Mouse (Mus musculus): Measurements from ENCODE around the gene Ccdc134. TPM values are rescaled to one million over a fixed set of nuclear protein-coding genes. Genes with fewer than 3 reads are reported as not detected.
"Not testable (repeated sequence)": the region's sequence is repeated elsewhere in the genome, so short reads cannot be mapped to it uniquely, and the experiment has no call there.

Gene Ccdc134
- 12.0 and 12.6 TPM in 2 replicates for polyA plus RNA-seq (2015; fragmentation: Nextera tagmentation; extraction: Ambion mirVana)

DNA sequence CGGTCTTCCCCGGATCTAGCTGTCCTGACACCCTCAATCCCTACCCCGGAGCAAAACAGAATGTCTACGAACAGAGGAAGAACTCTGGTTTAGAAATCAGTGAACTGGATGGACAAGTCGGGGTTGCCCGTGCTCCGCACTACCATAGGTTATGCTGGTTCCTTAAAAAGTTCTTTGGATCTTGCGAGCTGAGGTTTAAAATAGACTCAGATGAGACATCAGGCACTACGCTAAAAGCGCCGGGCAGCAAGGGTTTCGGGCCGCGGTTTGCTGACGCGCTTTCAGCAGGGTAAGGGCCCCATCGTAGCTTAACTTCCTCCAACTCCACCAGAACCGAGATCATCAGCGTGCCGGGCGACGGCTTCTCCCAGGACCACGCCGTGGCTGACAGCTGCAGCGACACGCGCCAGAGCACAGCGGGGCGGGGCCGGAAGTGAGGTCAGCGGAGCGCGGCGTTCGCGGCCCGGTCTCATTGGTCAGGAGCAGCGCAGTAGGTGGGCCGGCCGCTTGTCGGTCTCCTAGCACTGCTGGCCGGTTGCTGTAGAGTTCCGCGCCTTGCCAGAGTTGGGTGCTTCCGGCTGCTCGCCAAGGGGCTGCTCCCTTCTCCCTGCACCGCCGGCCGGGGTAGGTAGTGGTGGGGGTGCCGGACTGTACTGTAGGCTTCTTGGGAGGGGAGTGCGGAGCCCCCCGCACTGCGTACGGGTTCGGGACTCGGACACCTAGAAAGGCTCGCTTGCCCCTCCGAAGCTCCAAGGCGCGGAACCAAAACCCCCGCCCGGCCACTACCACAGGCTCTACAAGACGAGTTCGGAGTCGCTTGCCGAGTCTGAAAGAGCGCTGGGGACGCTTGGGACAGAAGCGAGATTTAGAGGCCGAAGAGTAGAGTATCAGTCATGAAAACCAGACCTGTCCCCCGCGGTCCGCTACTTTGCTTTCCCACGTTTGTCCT is at the start of gene Ccdc134:
Gene Ccdc134 (plus strand): TSS at position 497 of the 949 bp plus-strand sequence.
- H3K27me3 ChIP-seq (replicated peaks): peaks cover 11% of the 10 kb centered on the region; the same call in 1 of the 2 replicates
- peak; percentile 100 for ATAC-seq
- H3K4me3 ChIP-seq (replicated peaks): peak within 1 kb of the TSS; percentile 82
- peak within 1 kb of the TSS; percentile 71 for H3K27ac ChIP-seq
- H3K9ac ChIP-seq: peak within 1 kb of the TSS; percentile 73
- peaks cover 9% of the 10 kb centered on the region for H3K4me1 ChIP-seq (replicated peaks)
- no peaks in the 10 kb centered on the region; the same call in 1 of the 2 replicates for H3K36me3 ChIP-seq
- H3K9me3 ChIP-seq: no peaks in the 10 kb centered on the region
- WGBS: under 1% methylated on average over 74 of the region's 74 CpGs
- peak within 1 kb of the TSS; percentile 94 for H3K4me2 ChIP-seq (replicated peaks)

DNA sequence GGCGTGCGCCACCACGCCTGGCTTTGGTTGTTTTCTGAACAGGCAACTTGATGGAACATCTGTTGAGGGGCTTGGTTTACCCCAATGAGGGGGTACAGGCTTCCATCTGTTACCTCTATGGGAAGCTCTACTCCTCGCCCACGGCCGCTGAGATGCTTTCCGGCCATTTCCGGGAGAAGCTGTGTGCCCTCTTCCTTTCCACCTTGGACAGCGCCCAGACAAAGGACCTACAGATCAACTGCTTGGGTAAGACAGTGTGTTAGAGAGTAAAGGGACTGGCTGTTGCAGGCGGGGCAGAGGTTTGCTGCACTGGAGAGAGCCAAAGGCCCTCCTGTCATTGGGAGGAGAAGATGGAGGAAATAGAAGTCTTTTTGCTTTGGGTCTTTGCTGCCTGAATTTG is 47.8 kb upstream of the Ccdc134 start:
- no peaks in the 10 kb centered on the region for H3K36me3 ChIP-seq
- no peaks in the 10 kb centered on the region for H3K4me1 ChIP-seq (replicated peaks)
- WGBS: 53% methylated on average over 10 of the region's 10 CpGs
- no peak for ATAC-seq
- no peak overlapping the region for H3K4me3 ChIP-seq (replicated peaks)
- H3K9ac ChIP-seq: no peak overlapping the region
- H3K27me3 ChIP-seq (replicated peaks): 0 out of 2 replicates have a peak, but pooled peaks cover 9% of the 10 kb centered on the region
- no peak overlapping the region for H3K4me2 ChIP-seq (replicated peaks)
- H3K27ac ChIP-seq: no peak overlapping the region
- no peaks in the 10 kb centered on the region for H3K9me3 ChIP-seq

DNA sequence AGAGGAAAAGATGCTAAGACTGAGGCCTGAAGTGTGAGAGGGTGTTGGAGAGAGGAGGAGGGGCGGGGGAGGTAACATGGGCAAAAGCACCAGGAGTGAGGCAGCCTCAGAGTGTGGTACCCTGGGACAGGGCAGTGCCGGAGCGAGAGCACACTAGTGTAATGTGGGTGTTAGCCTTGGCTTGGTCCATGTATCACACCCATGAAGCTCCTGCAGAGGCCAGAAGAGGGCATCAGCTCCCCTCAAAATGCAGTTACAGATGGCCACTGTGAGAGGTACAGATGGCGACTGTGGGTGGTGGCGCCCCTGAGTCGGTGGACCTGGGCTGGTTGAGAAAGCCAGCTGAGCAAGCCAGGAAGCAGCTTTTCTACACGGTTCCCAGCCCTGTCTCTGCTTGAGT is 46.6 kb upstream of the Ccdc134 start:
- WGBS: 39% methylated on average over 7 of the region's 7 CpGs
- H3K9me3 ChIP-seq: no peaks in the 10 kb centered on the region
- H3K27me3 ChIP-seq (replicated peaks): peaks cover 13% of the 10 kb centered on the region; the same call in 1 of the 2 replicates
- no peaks in the 10 kb centered on the region for H3K36me3 ChIP-seq
- H3K4me1 ChIP-seq (replicated peaks): no peaks in the 10 kb centered on the region
- no peak overlapping the region for H3K4me2 ChIP-seq (replicated peaks)
- no peak overlapping the region for H3K27ac ChIP-seq
- ATAC-seq: no peak
- no peak overlapping the region for H3K4me3 ChIP-seq (replicated peaks)
- no peak overlapping the region for H3K9ac ChIP-seq

DNA sequence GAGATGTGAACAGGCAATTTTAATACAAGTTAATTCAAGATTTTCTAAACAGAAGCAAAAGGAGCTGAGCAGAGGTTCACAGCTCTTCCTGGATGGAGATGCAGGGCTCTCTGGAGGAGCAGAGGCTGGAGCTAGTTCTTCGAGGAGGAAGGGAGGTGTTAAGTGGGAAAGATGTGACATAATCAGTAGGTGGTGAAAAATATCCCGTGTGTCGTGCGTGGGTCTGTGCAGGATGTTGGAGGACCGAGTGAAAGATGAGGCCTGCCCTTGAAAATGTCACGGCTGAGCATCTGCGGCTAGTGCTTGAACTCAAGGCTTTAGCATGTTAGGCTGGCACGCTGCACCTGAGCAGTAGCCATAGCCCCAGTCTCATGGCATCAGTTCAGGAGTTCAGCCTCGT is 42.1 kb upstream of the Ccdc134 start:
- no peak for ATAC-seq
- H3K4me1 ChIP-seq (replicated peaks): no peaks in the 10 kb centered on the region
- H3K27ac ChIP-seq: no peak overlapping the region
- H3K9me3 ChIP-seq: no peaks in the 10 kb centered on the region
- H3K9ac ChIP-seq: no peak overlapping the region
- peaks cover 23% of the 10 kb centered on the region for H3K27me3 ChIP-seq (replicated peaks)
- H3K36me3 ChIP-seq: no peaks in the 10 kb centered on the region
- H3K4me3 ChIP-seq (replicated peaks): no peak overlapping the region
- no peak overlapping the region for H3K4me2 ChIP-seq (replicated peaks)
- 80% methylated on average over 9 of the region's 9 CpGs for WGBS

DNA sequence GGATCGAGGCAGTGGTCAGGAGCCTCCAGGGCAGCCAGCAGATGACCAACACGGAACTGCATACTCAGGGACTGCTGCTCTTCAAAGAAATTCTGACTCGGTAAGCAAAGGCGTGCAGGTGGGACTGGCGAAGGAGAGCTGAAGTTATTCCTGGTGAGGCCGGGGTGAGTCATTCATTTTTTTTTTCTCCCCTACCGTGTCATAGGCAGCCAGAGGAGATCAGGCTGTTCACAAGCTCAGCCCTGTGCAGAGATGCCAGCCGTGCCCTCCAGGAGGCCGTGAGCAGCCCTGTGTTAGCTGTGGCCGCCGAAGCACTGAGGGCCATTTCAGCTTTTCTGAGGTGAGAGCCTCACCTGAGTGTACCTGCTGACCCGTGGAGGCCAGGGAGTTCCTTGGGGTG is 41.6 kb upstream of the Ccdc134 start:
- WGBS: 76% methylated on average over 12 of the region's 12 CpGs
- no peak overlapping the region for H3K4me3 ChIP-seq (replicated peaks)
- no peak overlapping the region for H3K9ac ChIP-seq
- no peaks in the 10 kb centered on the region for H3K36me3 ChIP-seq
- H3K27ac ChIP-seq: no peak overlapping the region
- H3K9me3 ChIP-seq: no peaks in the 10 kb centered on the region
- peaks cover 22% of the 10 kb centered on the region for H3K27me3 ChIP-seq (replicated peaks)
- H3K4me2 ChIP-seq (replicated peaks): no peak overlapping the region
- no peaks in the 10 kb centered on the region for H3K4me1 ChIP-seq (replicated peaks)
- ATAC-seq: no peak

DNA sequence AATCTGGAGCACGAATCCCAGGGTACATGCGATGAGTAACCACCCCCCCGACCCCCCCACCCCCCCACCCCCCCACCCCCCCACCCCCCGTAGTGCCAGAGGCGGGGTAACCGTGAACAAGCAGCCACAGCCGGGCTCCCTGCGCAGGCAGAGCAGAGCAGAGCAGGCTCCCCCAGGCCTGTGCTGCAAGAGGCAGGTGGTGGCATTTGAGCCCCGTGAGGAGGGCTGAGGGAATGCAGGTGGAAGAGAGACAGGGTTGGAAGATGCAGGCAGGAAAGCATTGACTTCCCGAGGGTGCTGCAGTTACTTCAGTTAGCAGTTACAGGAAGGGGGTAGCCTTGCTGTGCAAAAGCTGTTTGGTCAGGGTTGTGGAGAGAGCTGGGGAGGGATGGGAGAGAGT is 40.5 kb upstream of the Ccdc134 start:
- WGBS: 13% methylated on average over 10 of the region's 10 CpGs
- Histone ChIP-seq H3K4me2 (replicated peaks) (no peak overlapping the region), H3K9me3 (no peaks in the 10 kb centered on the region), H3K27me3 (replicated peaks) (peaks cover 19% of the 10 kb centered on the region), H3K9ac (no peak overlapping the region), H3K4me3 (replicated peaks) (no peak overlapping the region), H3K36me3 (no peaks in the 10 kb centered on the region), H3K4me1 (replicated peaks) (no peaks in the 10 kb centered on the region), H3K27ac (no peak overlapping the region)
- ATAC-seq: no peak

DNA sequence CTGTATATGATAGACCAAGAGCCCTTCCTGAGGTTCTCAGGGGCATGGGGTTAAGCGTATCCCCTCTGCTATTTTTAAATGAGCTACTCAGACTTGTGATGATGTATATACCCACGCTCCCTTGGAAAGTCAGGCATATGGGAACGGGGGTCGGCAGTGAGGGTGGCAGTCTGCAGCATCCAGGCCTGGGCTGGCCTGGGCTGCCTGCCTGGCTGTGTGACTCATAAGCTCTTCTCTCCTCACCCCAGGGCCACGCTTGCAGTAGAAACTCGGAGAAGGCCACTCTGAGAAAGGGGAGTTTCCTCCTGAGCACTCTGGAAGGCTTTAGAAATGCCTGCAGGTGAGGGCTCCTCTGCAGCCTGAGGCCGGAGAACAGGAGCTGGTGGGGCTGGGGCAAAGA is 36.7 kb upstream of the Ccdc134 start:
- WGBS: 71% methylated on average over 7 of the region's 7 CpGs
- Histone ChIP-seq H3K4me3 (replicated peaks) (no peak overlapping the region), H3K9me3 (no peaks in the 10 kb centered on the region), H3K27me3 (replicated peaks) (peaks cover 15% of the 10 kb centered on the region), H3K9ac (no peak overlapping the region), H3K36me3 (no peaks in the 10 kb centered on the region), H3K4me1 (replicated peaks) (no peaks in the 10 kb centered on the region), H3K4me2 (replicated peaks) (no peak overlapping the region), H3K27ac (no peak overlapping the region)
- ATAC-seq: no peak

DNA sequence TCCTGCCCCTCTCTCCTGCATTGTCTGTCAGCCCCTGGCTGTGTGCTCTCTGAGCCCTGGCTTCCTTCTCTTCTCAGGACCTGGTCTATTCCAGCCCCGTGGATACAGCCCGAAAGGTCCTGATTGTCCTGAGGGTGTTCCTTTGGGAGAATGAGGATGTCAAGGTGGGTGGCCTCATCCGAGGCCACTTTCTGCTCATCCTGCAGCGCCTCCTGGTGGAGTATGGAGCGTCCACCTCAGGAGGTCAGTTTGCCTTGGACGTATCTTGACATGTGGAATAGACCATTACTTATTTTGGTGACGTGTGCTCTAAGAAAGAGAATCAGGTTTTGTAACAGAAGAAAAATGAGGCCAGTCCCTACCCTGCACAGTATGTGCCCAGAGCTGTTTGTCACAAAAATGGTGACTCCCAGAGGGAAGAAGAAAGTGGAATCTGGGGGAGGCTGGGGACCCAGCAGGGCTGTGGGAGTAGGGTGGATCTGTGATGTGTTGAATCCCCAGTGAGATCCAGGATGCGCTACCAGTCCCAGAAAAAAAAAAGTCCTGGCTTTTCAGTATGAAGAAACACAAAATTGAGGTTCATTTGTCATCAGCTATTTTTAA is 20.7 kb upstream of the Ccdc134 start:
- Histone ChIP-seq H3K9me3 (no peaks in the 10 kb centered on the region), H3K4me3 (replicated peaks) (no peak overlapping the region), H3K27me3 (replicated peaks) (peaks cover 11% of the 10 kb centered on the region), H3K4me2 (replicated peaks) (no peak overlapping the region), H3K9ac (no peak overlapping the region), H3K36me3 (no peaks in the 10 kb centered on the region), H3K27ac (no peak overlapping the region), H3K4me1 (replicated peaks) (no peaks in the 10 kb centered on the region)
- ATAC-seq: no peak
- WGBS: 23% methylated on average over 8 of the region's 8 CpGs

DNA sequence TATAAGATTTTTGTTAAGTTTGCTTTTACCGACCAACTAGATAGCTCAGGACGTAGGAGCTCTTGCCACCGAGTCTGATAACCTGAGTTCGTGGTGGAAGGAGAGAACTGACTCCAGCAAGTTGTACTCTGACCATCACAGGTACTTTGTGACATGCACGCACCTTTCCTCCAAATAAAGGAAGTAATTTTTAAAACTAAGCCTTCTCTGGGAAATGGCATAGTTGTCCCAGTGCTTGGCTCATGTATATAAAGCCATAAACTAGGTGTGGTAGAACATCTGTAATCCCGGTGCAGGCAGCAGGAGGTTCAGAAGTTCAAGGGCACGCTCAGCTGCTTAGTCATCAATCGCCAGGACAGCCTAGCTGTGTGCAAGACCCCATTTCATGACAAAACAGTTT is 7.2 kb upstream of the Ccdc134 start:
- peaks cover 17% of the 10 kb centered on the region for H3K27me3 ChIP-seq (replicated peaks)
- 0 out of 2 replicates have a peak, but pooled peaks cover 2% of the 10 kb centered on the region for H3K4me1 ChIP-seq (replicated peaks)
- peak; percentile 67 for ATAC-seq
- no peak overlapping the region for H3K4me2 ChIP-seq (replicated peaks)
- H3K4me3 ChIP-seq (replicated peaks): no peak overlapping the region
- H3K27ac ChIP-seq: no peak overlapping the region
- H3K36me3 ChIP-seq: no peaks in the 10 kb centered on the region
- H3K9ac ChIP-seq: no peak overlapping the region
- no peaks in the 10 kb centered on the region for H3K9me3 ChIP-seq
- 52% methylated on average over 8 of the region's 8 CpGs for WGBS

DNA sequence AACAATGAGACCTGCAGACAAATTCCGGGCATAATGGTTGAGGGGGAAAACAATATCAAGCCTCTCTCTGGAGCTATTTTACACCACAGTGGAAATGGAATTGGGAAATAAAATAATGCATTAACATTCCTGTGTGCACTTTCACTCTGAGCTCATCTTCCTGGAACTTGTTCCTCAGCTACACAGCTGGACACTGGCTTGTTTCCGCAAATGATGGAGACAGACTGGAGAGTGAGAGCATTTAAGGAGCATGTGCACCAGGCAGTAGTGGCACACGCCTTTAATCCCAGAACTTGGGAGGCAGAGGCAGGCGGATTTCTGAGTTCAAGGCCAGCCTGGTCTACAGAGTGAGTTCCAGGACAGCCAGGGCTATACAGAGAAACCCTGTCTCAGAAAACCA is 1.0 kb upstream of the Ccdc134 start:
- H3K36me3 ChIP-seq; H3K9me3 ChIP-seq; H3K4me3 ChIP-seq (replicated peaks); ATAC-seq; H3K9ac ChIP-seq; H3K27ac ChIP-seq; H3K4me1 ChIP-seq (replicated peaks): not testable (repeated sequence)
- H3K27me3 ChIP-seq (replicated peaks): peaks cover 11% of the 10 kb centered on the region; the same call in 1 of the 2 replicates
- H3K4me2 ChIP-seq (replicated peaks): peak overlapping the region; percentile 94; the same call in 1 of the 2 replicates
- 77% methylated on average over 4 of the region's 4 CpGs for WGBS

DNA sequence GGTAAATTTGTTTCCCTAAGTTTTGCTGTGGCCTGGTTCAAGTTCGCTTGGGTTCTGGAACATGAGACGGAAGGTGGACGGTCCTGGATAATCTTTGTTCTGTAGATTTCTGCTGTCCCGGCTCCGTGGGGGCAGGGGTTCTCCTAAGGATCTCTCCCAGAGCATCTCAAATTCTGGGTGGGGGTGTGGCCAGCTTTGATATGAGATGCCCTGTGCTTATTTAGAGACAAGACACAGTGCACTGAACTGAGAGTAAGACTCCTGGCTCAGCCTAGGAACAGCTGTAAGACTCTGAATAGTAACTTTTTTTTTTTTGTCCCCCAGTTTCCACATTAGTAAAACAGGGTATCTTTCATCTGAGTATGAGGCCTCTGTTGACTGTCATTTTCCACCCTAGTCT is 676 bp downstream of the Ccdc134 start:
- H3K4me2 ChIP-seq (replicated peaks): peak overlapping the region; percentile 94
- no peaks in the 10 kb centered on the region; the same call in 1 of the 2 replicates for H3K36me3 ChIP-seq
- 3% methylated on average over 5 of the region's 5 CpGs for WGBS
- peaks cover 11% of the 10 kb centered on the region; the same call in 1 of the 2 replicates for H3K27me3 ChIP-seq (replicated peaks)
- H3K27ac ChIP-seq: peak overlapping the region; percentile 71; the same call in 1 of the 2 replicates
- peak overlapping the region; percentile 73 for H3K9ac ChIP-seq
- peak overlapping the region; percentile 82 for H3K4me3 ChIP-seq (replicated peaks)
- ATAC-seq: no peak
- H3K9me3 ChIP-seq: no peaks in the 10 kb centered on the region
- peaks cover 9% of the 10 kb centered on the region for H3K4me1 ChIP-seq (replicated peaks)

DNA sequence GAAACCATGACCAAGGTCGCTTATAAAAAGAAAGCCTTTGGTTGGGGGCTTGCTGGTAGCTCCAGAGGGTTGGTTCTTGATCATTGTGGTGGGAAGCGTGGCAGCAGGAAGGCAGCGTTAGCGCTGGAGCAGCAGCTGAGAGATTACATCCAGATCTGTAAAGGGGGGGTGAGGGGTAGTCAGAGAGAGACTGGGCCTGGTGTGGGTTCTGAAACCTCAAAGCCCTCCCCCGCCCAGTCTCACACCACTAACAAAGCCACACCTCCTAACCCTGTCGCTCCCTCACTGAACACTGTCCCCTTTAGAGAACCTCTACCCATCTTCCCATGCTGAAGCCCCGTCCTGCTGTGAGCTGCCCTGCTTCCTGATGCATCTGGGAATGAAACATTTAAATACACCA is 2.9 kb downstream of the Ccdc134 start:
- no peak overlapping the region for H3K9ac ChIP-seq
- no peak overlapping the region for H3K4me2 ChIP-seq (replicated peaks)
- ATAC-seq: no peak
- no peaks in the 10 kb centered on the region for H3K9me3 ChIP-seq
- no peaks in the 10 kb centered on the region for H3K27me3 ChIP-seq (replicated peaks)
- no peak overlapping the region for H3K4me3 ChIP-seq (replicated peaks)
- 64% methylated on average over 7 of the region's 7 CpGs for WGBS
- H3K27ac ChIP-seq: no peak overlapping the region
- H3K4me1 ChIP-seq (replicated peaks): peaks cover 7% of the 10 kb centered on the region
- no peaks in the 10 kb centered on the region; the same call in 1 of the 2 replicates for H3K36me3 ChIP-seq
